Mouse (Mus musculus): ENCODE measurements at regions not wholly inside any gene's neighbourhood (a gene's known extent, or its start where the extent isn't known, plus 50 kb on each side); places are given as distances from the start of the nearest gene placed in this dataset.
A peak's percentile ranks its signal among the peaks of the same experiment; 100 is the strongest.

DNA sequence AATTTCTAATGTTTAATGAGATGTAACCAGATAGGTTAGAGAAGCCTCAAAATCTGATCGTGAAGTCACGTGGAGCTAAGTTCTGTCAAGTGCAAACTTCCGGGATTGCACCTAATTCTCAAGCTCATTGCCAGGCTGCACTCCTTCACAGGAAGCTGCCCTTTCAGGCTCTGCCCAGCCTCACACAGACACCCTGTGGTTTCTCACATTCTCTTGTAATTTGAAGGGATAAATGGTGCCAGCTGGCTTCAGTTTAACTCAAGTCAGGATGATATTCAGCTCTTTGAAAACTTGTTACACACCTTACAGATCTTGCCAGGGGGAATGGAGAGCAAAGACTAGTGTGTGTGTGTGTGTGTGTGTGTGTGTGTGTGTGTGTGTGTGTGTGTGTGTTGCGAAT, 529.3 kb upstream of the Tle4 start:
- H3K4me2 ChIP-seq (ENCODE audit: low read depth): no peak overlapping the region
- no peaks in the 10 kb centered on the region for H3K36me3 ChIP-seq (ENCODE audit: insufficient read depth)
- no peaks in the 10 kb centered on the region for H3K4me1 ChIP-seq (ENCODE audit: insufficient read depth)
- H3K9ac ChIP-seq: no peak overlapping the region
- H3K4me3 ChIP-seq (ENCODE audit: low read depth, low read length): no peak overlapping the region
- 0 out of 2 replicates have a peak, but pooled peaks have one; percentile 29 for ATAC-seq
- no peak overlapping the region for H3K27ac ChIP-seq (ENCODE audit: low read depth, low read length)
- no peak for TF ChIP-seq CTCF (IDR thresholded peaks at IDR 0.05; ENCODE audit: low read depth)
- 49% methylated on average over 4 of the region's 4 CpGs for WGBS
- DNase-seq: no peak
- no peaks in the 10 kb centered on the region for H3K9me3 ChIP-seq (ENCODE audit: low read length)
- no peaks in the 10 kb centered on the region for H3K27me3 ChIP-seq (ENCODE audit: insufficient read depth, low read length)

DNA sequence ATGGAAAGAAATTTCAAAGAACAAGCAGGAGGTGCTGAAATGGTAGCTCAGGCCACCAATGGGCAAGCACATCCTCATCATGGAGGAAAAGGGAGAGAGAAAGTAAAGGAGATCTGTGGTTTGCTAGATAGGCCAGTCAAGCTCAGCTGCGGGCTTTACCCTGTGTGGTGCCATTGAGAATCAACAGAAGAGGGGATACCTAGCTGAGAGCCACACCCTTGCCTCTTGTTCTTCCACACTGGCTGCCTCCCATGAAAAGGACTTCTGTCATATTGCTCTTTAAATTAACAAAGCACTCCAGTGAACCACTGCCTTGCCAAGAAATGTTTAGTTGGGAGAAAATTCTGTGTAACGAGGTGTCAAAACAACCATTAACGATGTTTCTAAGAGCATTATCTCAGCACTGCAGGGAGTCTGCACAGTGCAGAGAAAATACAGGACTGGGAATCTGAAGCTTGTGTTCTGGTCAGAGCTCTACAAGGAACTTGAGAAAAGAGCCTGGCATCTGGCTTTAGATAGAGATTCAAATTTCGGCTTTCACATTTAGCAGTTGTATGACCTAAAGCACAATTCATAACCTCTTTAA, 510.7 kb upstream of the Tle4 start:
- H3K27ac ChIP-seq (ENCODE audit: low read depth, low read length): no peak overlapping the region
- TF ChIP-seq CTCF (IDR thresholded peaks at IDR 0.05; ENCODE audit: low read depth): no peak
- ATAC-seq (no peak), DNase-seq (no peak)
- H3K4me1 ChIP-seq (ENCODE audit: insufficient read depth): no peaks in the 10 kb centered on the region
- no peak overlapping the region for H3K4me2 ChIP-seq (ENCODE audit: low read depth)
- 15% methylated on average over 4 of the region's 4 CpGs for WGBS
- no peak overlapping the region for H3K4me3 ChIP-seq (ENCODE audit: low read depth, low read length)
- no peaks in the 10 kb centered on the region for H3K9me3 ChIP-seq (ENCODE audit: low read length)
- no peaks in the 10 kb centered on the region for H3K36me3 ChIP-seq (ENCODE audit: insufficient read depth)
- no peaks in the 10 kb centered on the region for H3K27me3 ChIP-seq (ENCODE audit: insufficient read depth, low read length)
- 0 out of 2 replicates have a peak overlapping the region, but pooled peaks have one; percentile 14 for H3K9ac ChIP-seq

DNA sequence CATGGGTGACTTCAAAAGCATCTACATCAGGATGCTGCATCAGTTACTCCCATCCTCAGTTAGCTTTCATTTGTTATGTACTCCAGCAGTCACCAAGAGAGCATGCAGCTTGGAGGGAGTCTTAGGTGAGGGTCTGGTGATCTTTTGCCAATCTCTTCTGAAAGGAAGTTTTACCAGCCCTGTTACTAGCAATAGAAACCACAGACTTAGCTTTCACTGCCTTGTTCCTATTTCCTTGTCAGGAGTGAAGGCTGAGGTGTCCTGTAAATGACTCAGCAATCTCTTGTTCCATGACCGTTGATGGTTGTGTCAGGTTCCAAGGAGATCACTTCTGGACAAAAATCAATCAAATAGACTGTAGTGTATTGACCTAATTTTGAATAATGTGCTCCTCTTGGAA, 497.2 kb upstream of the Tle4 start:
- TF ChIP-seq CTCF (IDR thresholded peaks at IDR 0.05; ENCODE audit: low read depth): no peak
- no peak for ATAC-seq
- Histone ChIP-seq H3K9me3 (ENCODE audit: low read length) (no peaks in the 10 kb centered on the region), H3K9ac (no peak overlapping the region), H3K27ac (ENCODE audit: low read depth, low read length) (no peak overlapping the region), H3K4me3 (ENCODE audit: low read depth, low read length) (no peak overlapping the region), H3K36me3 (ENCODE audit: insufficient read depth) (no peaks in the 10 kb centered on the region), H3K27me3 (ENCODE audit: insufficient read depth, low read length) (no peaks in the 10 kb centered on the region), H3K4me2 (ENCODE audit: low read depth) (no peak overlapping the region), H3K4me1 (ENCODE audit: insufficient read depth) (no peaks in the 10 kb centered on the region)
- WGBS: 78% methylated on average over 1 of the region's 1 CpGs
- DNase-seq: no peak

DNA sequence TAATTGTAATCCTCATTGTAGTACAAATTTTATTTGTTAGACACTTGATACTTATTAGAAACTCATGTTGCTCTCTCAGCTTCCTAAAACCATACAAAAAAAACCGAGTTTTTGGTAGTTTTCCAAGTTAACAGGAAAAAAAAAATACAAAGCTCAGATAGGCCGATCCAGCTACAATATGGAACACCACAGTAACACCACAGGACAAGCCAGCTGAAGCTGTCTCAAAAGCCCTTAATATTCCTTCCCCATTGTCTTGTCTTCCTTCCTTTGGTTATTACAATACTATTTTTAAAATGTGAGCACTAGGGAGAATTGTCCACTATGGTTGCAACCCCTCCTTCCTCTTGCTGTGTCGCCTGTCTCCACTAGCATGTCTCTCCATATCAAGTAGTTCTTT, 495.7 kb upstream of the Tle4 start:
- H3K9ac ChIP-seq: no peak overlapping the region
- WGBS: 67% methylated on average over 3 of the region's 3 CpGs
- no peak overlapping the region for H3K4me2 ChIP-seq (ENCODE audit: low read depth)
- no peak for TF ChIP-seq CTCF (IDR thresholded peaks at IDR 0.05; ENCODE audit: low read depth)
- H3K27ac ChIP-seq (ENCODE audit: low read depth, low read length): no peak overlapping the region
- no peaks in the 10 kb centered on the region for H3K4me1 ChIP-seq (ENCODE audit: insufficient read depth)
- ATAC-seq (no peak), DNase-seq (no peak)
- H3K4me3 ChIP-seq (ENCODE audit: low read depth, low read length): no peak overlapping the region
- H3K36me3 ChIP-seq (ENCODE audit: insufficient read depth): no peaks in the 10 kb centered on the region
- no peaks in the 10 kb centered on the region for H3K27me3 ChIP-seq (ENCODE audit: insufficient read depth, low read length)
- no peaks in the 10 kb centered on the region for H3K9me3 ChIP-seq (ENCODE audit: low read length)

DNA sequence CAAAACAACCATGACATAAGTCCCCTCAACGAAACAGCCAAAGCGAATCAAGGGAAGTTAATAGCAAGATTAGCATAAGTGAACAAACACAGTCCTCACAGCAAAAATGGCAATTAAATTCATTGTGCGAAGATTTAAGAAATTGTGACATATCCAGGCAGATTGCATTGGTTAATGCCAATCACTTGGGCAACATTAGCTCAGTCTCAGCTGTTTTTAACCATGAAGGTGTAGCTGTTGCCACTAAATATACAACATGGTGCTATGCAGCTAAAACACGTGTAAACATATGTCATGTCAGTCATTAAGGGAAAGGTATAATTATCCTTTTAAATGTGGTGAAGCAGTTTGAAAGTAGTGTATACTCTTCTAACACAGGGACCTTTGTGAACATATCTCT, 482.8 kb upstream of the Tle4 start:
- Histone ChIP-seq H3K27ac (ENCODE audit: low read depth, low read length) (no peak overlapping the region), H3K9me3 (ENCODE audit: low read length) (no peaks in the 10 kb centered on the region), H3K4me3 (ENCODE audit: low read depth, low read length) (no peak overlapping the region), H3K27me3 (ENCODE audit: insufficient read depth, low read length) (no peaks in the 10 kb centered on the region), H3K4me2 (ENCODE audit: low read depth) (no peak overlapping the region), H3K4me1 (ENCODE audit: insufficient read depth) (no peaks in the 10 kb centered on the region), H3K36me3 (ENCODE audit: insufficient read depth) (no peaks in the 10 kb centered on the region), H3K9ac (no peak overlapping the region)
- 37% methylated on average over 4 of the region's 4 CpGs for WGBS
- TF ChIP-seq CTCF (IDR thresholded peaks at IDR 0.05; ENCODE audit: low read depth): no peak
- ATAC-seq (peak; percentile 27; the same call in 1 of the 2 replicates), DNase-seq (no peak)

DNA sequence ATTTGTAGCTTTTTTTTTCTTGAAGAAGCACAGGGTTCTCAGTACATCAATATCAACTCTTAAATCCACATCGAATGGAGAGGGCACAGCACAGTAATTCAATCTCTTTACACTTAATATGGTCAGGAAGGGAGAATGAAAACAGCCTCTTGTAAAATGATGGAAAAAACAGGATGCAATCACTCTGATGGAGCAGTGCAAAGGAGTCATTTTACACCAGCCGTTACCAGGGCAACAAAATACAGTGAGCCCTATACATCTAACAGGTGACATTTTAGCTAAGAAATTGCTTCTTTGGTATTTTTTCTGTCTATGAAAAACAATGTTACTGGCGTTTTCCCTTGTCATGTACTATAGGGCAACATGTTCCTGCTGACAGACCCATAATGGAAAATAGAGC, 459.9 kb upstream of the Tle4 start:
- WGBS: 80% methylated on average over 3 of the region's 3 CpGs
- Histone ChIP-seq H3K27ac (ENCODE audit: low read depth, low read length) (no peak overlapping the region), H3K36me3 (ENCODE audit: insufficient read depth) (no peaks in the 10 kb centered on the region), H3K4me1 (ENCODE audit: insufficient read depth) (peaks cover 11% of the 10 kb centered on the region; the same call in 1 of the 2 replicates), H3K9me3 (ENCODE audit: low read length) (no peaks in the 10 kb centered on the region), H3K4me2 (ENCODE audit: low read depth) (no peak overlapping the region), H3K9ac (no peak overlapping the region), H3K4me3 (ENCODE audit: low read depth, low read length) (no peak overlapping the region), H3K27me3 (ENCODE audit: insufficient read depth, low read length) (no peaks in the 10 kb centered on the region)
- DNase-seq (no peak), ATAC-seq (no peak)
- TF ChIP-seq CTCF (IDR thresholded peaks at IDR 0.05; ENCODE audit: low read depth): no peak

DNA sequence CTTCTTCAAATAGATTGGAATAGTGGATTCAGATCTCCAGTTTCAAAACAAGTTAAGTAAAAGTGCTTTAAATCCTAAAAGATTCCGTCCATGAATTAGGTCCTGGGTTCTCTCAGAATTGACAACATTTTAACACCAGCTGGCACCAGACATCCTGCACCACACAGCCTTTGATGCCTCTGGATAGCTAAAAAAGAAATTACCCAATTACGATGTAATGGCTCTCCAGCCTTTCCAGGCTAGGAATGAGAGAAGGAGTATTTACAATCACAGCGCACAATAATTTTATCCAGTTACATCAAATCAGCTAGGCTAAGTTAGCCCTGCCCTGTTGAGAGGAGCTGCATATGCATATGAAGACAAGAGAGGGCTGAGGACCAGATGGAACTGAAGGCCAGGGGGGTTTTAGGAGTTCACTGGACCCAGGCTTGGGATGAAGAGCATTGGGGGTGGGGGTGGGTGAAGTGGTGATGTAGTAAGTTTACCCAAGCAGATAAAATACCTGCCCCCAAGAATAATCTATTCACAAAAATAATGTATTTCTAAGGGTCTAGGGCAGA, 455.8 kb upstream of the Tle4 start:
- H3K27ac ChIP-seq (ENCODE audit: low read depth, low read length): no peak overlapping the region
- H3K4me3 ChIP-seq (ENCODE audit: low read depth, low read length): no peak overlapping the region
- TF ChIP-seq CTCF (IDR thresholded peaks at IDR 0.05; ENCODE audit: low read depth): no peak
- peak; percentile 58 for ATAC-seq
- WGBS: 17% methylated on average over 3 of the region's 3 CpGs
- no peaks in the 10 kb centered on the region for H3K36me3 ChIP-seq (ENCODE audit: insufficient read depth)
- no peak overlapping the region for H3K9ac ChIP-seq
- H3K4me1 ChIP-seq (ENCODE audit: insufficient read depth): peaks cover 15% of the 10 kb centered on the region; the same call in 1 of the 2 replicates
- no peak for DNase-seq
- no peak overlapping the region; the same call in 1 of the 2 replicates for H3K4me2 ChIP-seq (ENCODE audit: low read depth)
- H3K9me3 ChIP-seq (ENCODE audit: low read length): no peaks in the 10 kb centered on the region
- H3K27me3 ChIP-seq (ENCODE audit: insufficient read depth, low read length): no peaks in the 10 kb centered on the region
